Mouse (Mus musculus) cerebellum, adult 8-10 months (tissue): ENCODE measurements at regions not wholly inside any gene's neighbourhood (a gene's known extent, or its start where the extent isn't known, plus 50 kb on each side); places are given as distances from the start of the nearest gene placed in this dataset.
A peak's percentile ranks its signal among the peaks of the same experiment; 100 is the strongest.

ENCODE experiments used
- DNase-seq: peaks from one replicate; pipeline ENCODE4 v3.0.0; 2022

DNA sequence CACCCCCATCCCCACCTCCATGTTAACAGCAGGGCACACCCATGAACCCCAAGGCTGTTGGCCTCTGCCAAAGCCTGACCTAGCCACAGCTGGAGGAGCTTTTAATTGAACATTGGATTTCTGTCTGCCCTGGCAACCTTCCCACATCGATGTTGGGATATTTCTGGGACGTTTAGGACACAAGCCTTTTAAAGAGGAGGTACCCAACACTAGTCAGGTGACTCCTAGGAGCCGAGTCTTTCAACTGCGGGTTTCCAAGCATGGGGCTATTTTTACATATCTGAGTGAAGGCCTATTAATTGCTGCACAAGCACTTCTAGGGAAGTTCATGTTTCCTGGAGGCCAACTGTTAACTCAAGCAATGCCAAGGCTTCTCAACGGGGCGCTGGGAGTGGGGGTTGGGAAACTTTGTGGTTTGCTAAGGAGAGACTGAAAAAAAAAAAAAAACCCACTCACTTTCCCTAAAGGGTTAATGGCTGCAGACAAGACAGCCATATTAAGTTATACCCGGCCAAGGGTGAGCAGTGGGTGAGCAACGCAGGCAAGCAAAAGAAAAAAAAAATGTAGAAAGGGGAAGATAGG lies 213.3 kb downstream of the Bcl2l11 start:
- no peak for DNase-seq

DNA sequence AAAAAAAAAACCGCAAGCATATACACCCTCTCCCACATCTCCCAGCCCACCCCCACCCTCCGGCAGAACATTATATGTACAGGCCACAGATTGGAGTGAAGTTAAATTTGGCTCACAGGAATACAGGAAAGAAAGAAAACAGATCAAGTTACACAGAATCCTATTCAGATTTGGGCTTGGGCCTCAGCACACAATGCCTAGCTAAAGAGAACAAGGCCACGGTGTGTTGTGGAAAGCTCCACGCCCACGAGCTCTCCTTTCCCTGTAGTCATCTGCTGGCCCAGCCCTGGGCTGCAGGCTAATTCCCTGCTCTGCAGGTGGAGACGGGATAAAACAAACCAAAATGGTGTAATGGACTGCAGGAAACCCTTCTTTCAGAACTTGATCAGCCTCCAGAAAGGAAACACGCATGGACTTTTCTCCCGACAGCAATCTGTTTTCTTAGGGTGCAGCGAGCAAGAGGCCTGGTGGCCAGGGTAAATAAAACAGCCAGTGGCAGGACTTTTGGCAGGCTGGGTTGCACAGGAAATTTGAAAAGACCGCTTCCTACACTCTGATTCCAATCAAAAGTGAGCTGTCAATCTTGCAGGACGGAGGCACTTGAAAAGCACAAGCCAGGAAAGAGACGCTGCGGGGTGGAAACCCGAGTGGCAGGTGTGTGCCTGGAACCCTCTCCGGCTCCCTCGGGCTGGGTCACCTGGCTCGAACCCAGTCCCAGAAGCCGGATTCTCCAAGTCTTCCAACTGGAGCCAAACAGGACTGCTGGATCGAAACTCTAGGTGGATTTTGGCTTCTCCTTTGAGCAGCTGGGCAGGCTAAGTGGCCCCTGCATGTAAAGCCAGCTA lies 214.0 kb downstream of the Bcl2l11 start:
- DNase-seq = no peak

DNA sequence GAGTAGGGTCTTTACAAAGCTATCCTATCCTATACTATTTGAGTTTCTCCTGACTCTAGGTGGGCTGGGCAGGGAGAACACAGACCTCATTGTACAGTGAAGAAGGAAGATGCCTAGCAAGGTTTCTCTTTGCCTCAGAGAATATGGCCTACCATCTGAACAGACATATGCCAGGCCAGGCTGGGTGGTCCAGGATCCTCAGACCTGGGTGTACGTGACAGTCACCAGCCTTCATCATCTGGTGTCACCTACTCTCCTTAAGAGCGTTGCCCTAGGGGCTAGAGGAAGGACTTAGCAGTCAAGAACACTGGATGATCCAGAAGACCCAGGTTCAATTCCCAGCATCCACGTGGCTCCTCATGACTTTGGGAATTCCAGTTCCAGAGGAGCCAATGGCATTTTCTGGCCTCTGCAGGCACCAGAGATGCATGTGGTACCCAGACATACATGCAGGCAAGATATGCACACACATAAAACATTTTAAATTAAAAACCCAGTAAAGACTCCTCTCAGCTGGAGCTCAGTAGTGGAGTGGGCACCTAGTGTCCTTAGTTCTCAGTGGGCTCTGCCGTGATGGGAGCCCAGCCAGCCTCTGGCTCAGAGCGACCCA lies 214.9 kb downstream of the Bcl2l11 start:
- DNase-seq = no peak

DNA sequence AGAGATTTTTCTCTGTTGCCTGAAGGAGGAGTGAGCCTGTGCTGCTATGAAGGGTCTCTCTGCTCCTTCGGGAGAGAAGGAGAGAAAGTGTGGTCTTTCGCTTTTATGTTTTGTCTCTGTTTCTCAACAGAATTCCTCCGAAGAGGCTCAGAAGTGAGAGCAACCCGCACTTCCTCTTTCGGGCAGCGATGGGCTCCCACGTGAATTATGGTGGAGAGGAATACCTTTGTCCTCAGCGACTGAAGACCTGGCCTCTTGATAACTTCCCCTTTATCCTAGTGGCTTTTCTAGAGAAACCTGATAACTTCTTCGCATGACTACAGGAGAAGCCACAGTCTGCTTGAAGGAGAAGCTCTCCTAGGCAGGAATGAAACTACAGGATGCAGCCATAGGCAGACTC lies 216.4 kb downstream of the Bcl2l11 start:
- DNase-seq = no peak

DNA sequence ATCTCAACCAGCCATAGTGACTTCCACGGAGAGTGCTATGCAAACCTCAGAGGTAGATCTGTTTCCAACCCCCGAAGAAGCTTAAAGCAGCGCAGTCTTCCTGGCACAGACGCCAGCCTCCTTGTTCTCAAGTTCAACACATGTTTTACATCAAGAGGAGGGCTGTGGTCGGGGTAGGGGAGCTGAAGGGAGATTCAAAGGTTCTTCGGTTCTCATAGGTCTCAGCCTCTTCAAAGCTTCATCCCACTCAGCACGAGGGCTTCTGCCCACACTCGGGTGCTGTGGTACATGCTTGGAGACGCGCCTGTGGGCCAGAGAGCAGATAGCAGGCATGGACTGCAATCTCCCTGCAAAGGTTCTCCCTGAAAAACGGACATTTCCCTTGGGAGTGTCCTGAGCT lies 219.7 kb downstream of the Bcl2l11 start:
- no peak for DNase-seq

DNA sequence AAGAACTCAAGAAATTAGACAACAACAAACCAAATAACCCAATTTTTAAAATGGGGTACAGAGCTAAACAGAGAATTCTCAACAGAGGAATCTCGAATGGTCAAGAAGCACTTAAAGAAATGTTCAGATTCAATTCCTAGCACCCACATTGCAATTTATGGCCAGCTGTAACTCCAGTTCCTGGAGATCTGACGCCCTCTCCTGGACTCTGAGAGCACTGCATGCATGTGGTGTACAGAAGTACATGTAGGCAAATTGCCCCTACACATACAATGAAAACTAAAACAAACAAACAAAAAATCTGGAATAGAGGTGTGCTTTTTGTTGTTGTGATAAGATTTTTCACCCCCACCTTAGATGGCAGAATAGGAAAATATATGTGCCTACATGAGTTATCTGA lies 222.7 kb downstream of the Bcl2l11 start:
- DNase-seq = no peak

DNA sequence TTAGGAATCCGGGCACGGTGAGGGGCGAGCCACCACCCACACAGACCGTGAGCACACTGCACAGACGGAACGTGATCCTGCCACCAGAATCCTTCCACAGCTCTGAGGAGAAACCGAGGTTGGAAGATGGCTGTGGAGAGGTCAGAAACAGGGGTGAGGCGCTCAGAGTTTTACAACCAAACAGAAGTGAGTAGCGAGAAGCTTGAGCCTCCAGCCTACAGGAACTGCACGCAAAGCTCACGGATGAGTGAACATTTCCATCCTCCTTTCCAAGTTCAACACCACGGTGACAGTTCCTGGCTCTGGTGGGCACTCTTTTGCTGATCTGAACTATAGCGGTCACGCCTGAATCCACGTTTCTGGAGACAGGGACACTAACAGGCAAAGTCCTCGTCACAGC lies 225.6 kb downstream of the Bcl2l11 start:
- DNase-seq = no peak

DNA sequence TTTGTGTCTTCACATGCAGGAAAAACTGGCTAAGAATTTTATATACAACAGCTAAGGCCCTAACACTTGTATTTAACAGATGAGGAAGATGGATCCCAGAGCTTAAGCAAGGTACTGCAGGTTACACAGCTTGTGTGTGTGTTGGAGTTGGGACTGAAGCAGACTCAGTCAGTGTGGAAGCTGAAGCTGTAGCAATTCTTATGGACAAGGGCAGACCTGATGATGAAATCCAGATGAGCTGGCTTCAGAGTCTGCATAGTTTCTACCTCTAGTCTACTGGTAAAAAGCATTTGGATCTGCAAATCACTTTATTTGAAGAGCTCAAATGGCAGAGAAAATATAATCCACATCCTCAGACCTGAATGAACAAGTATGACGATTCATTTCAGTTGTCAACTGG lies 226.7 kb downstream of the Bcl2l11 start:
- DNase-seq = no peak

DNA sequence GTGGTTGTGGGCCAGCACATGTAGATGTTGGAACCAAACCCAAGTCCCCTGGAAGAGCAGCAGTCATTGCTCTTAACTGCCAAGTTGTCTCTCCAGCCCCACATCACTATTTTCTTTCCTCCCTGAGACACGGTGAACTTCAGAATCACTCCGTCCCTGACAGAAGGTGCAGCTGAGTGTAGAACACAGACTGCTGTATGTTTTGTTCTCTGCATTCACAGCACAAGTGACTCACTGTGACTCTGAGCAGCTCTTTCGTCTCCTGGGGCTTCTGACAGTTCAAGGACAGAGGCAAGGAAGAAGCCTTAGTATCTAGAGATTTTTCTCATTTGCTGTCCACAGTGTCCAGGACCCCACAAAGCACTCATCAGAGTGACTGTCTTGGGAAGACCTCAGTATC lies 227.6 kb downstream of the Bcl2l11 start:
- no peak for DNase-seq

DNA sequence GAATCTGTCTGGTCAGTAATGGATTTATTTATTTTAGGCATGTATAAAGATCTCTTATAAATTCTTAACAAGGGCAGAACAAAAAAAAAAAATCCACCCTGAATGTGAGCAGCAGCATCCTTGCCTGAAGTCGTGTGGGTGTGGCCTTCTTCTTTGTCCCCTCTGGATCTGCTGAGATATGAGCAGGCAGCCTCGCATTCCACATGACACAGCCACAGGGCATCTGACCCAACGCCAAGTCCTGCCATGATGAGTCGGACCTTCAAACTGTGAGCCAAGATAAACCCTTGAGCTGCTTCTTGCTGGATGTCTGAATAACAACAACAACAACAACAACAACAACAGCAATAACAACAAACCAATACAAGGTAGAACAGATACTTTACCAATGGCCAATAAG lies 230.5 kb downstream of the Bcl2l11 start:
- DNase-seq = no peak

DNA sequence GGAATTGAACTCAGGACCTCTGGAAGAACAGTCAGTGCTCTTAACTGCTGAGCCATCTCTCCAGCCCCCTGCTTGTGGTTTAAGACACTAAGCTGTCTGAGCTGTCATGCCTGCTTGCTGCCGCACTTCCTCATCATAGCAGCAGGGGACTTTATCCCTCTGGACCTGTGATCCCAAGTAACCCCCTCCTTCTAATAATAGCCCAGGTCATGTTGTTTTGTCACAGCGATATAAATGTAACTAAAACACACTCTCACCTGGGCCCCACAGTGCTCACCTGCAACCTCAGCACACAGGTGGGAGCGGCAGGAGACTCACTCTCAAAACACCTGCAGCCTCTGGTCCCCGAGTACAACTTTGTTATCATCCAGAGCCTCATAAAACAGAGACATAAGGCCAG lies 231.9 kb upstream of the Spdye4c start:
- DNase-seq = no peak

DNA sequence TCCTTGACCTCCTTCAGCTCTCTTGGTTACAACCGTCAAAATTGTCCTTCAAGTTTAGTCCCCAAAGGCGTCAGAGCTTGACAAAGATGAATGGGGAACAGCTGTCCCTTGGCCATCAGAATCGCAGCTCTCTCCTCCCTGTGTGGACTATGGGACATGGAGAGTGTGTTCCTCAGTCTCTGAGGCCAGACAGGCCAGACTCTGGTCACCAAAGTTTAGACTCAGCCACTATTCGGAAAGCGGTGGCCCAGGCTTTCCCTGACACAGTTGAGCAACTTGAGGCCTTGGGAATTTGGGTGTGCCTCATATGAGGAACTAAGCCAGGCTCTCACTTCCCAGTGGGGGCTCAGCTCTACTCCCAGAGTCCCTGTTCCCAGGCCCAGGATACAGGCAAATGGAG lies 230.5 kb upstream of the Spdye4c start:
- no peak for DNase-seq

DNA sequence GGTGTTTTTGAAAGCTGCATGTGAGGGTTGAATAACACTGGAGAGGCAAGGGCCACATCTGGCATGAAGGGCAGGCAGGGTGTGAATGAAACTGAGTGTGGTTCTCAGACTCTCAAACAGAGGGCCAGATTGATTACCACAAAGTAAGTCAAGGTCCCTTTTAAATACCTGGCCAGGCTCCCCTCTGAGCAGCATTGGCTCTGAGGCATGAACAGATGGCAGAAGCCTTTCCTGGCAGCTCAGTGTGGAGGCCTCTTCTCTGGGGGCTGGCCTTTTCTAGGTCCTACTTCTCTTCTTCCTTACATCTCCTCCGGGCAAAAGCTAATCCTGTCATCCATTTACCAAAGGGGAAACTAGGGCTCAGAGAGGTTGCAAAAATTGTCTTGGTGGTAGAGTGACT lies 229.6 kb upstream of the Spdye4c start:
- DNase-seq = peak; percentile 57

DNA sequence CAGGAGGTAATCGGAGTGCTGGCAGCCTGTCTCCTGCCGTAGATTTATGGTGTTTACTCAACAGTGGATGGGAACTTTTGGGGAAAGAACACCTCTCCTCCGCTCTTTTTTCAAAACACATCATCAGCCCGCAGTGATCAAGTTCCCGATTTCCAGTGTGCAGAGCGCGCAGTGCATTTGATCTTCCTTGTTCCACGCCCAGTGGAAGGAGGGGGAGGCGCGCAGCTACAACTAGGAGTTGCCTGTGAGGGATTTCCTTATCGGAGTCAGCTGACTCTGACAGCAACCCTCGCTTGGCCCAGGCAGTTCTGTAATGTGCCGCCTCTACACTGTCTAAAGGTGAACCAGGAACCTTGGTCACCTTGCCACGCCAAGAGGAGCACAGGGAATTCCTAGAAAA lies 226.8 kb upstream of the Spdye4c start:
- no peak for DNase-seq

DNA sequence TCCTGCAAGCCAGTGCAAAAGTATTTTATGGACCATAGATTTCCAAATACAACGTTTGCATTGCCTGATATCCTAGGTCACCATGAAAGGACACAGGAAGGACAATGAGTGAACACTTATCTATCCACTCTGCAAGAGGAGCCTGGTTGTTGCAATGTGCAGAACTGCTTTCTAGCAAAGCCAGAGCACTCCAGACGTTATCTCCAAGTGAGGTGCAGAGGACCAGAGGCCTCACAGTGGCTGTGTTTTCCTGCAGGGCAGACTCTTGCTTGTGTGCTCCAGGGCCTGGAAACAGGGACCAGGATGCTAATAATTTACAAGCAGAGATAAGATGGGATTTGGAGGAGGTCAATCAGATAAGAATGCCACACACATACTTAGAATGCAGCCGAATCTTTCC lies 226.0 kb upstream of the Spdye4c start:
- no peak for DNase-seq

DNA sequence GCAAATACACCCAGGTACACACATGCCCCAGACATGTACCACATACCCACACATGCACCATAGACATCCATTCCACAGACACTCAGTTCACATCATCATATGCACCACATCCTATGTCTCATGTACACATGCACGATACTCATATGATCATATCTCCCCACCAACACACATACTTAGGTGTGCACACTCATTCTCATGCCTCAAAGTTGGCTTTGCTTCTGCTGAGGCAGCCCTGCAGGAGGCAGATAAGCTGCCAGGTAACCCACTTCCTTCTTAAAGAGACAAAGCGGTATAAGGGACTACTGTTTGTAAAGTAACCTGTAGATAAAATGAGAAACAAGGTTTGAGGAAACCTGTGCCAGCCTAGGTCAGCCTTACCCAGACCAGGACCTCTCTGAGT lies 225.2 kb upstream of the Spdye4c start:
- DNase-seq = no peak

DNA sequence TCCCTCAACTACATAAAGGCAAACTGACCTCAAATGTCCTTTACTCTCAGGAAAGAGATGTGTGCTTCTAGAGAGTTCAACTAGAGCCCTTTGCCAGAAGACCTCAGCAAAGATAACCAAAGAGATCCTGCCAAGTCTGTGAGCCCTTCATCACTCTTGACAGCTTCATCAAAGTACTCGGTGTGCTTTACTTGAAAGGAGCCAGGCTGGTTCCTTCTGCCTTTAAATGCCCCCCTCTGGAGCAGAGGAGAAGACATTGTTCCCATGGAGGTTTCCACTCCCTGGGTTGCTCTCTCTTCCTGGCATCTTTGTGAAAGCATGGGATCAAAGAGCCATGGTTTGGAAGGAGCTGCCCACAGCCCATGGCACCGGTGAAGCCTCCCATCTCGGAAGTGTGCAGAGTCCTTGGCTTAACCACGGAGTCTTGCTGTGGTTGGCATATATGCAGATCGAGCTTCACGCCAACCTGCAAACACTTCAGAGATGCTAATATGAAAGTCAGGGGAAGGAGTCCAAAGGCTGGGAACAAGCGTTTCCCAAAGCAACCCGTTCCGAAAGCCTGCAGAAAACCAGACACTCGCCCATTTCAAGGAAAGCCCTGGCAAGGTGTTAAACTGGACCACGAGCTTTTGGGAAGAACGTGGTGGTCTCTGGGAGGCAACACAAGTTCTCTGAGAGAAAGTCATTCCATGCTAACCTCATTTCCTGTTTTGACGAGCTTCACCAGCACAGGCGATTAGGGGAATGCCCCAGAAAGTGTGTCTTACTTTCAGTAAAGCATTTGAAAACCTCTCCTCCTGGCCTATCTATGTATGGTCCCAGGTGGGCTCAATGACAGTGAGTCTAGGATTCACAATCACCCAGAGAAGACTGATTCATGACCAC lies 223.5 kb upstream of the Spdye4c start:
- DNase-seq = peak; percentile 19

DNA sequence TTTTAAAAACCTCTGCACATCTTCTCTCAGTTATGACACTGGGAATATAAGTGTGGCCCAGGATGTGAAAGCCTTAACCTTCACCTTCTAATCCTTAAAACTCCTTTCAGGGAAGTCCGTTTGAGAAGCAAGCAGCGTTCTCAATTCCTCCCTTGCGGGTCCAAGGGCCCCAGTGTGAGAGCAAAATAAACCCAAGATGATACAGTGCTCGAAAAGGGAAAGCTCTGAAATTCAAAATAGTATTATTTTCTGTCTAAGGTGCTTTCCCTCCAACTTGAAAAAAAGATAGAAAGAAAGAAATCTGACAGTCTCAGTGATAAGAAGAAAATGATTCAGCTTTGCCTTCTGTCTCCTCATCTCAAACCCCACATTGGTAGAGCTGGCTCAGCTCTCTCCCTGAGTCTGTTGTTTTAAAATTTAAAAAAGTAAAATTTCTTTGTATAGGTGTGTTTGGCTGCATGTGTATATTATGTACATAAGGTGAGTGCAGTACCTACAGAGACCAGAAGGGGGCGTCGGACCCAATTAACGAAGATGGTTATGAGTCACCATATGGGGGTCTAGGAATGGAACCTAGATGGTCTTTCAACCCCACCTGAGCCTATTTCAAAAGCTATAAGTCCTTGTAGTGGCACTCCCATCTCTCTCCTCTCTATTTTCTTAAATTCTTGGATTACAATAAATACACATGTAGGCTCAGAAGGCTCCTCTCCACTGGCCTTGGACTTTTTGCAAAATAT lies 222.3 kb upstream of the Spdye4c start:
- no peak for DNase-seq

DNA sequence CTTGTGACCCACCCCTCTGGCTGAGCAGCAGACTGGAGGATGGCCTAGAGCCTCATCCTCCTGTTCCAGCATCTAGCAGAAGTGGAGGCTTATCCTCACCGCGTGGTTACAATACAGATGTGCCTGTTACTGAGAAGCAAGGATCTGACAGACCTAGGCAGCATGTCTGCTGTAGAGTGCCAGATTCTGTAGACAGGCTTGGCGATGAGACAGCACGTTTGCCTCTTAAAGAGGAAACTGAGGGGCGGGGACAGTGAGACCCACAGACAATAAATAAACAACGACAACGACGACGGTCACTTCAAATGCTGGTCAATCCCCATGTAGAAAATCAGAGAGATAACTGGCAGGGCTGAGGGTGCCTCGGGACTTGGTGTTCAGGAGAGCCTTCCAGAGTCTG lies 220.2 kb upstream of the Spdye4c start:
- no peak for DNase-seq

DNA sequence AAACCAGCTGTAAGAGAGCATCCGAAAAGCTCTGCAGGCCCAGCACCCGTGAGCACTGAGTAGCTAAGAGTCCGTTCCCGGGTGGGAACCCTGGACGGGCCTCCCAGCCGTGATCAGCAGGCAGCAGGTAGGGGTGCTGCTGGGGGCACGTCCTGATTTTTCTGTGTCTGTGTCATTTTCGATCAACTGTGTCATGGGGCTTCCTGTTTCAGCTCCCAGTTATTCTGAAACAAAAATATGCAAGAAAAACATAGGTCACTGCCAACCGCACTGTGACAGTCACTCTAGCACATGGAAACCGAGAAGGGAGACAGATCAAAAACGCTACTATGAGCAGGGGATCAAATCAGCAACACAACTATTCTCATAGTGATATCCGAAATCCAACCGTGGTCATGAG lies 218.8 kb upstream of the Spdye4c start:
- no peak for DNase-seq

DNA sequence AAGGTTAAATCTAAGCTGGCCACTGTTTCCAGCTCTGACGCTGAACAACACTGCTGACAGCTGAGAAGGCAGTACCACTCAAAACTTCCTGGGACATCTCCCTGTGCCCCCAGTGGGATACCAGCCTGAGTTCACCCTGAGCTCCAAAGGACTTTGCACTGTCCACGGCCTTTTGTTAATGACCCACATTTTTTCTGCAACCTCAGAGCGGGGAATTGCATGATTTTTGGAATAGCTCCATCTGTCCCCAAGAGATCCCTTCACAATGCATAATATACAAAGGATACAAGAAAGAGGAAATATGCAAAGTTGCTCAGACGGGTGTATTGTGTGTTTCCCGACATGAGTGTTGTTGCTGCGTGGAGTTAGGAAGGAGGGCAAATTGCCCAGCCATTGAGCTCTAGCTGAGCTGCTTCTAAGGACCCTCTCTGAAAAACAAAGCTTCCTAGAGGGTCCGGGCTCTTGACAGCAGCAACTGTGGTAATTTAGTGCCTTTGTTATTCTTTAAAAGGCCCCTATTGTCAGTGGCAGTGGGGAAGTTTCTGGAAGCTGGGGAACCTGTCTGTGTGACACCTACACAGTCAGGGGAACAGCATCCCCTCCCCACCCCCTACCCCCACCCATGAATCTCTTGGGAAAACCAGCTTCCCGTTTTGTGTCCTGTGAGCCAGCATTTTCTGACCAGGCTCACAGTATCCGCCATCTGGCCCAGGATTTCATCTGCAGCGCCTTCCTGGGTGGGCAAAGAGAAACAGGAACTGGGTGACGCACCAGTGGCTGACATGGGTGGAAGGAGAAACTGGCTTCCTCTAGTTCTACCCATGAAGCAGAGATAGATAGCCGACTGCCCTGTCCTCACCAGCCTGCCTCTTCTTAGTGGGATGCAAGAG lies 217.4 kb upstream of the Spdye4c start:
- DNase-seq = no peak

DNA sequence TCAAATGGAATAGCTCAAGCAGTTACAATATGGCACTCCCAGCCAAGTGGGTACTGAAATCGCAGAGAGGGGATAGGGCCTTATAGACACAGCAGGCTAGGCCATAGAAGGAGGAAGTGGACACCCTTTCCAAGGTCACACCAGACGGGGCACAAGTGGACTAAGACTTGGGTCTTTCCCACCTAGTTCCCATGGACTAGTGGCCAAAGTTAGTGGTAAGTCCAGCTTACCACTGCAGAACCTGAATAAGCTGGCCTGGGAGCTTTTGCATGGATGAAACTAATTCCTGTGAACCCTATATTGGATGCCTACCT lies 216.8 kb upstream of the Spdye4c start:
- no peak for DNase-seq
